Mouse (Mus musculus) gastrocnemius, adult 8-10 months (tissue): Measurements from ENCODE around the gene Rmnd5b. TPM values are rescaled to one million over a fixed set of nuclear protein-coding genes. Genes with fewer than 3 reads are reported as not detected.
"Not testable (repeated sequence)": the region's sequence is repeated elsewhere in the genome, so short reads cannot be mapped to it uniquely, and the experiment has no call there.

Experiments used
- DNase-seq, 2 experiments: peaks; one replicate each; pipeline ENCODE4 v3.0.0; 2022; ENCODE audit warnings: low spot score in 2 of 2
- total RNA-seq, 4 experiments: library from RNA; stranded (reverse); gene quantifications; 2 replicates each; pipeline ENCODE4 v1.2.4; 2022

Rmnd5b gene
- total RNA-seq, 4 experiments from 2014 or later, result 10.5 to 13.0 (median 12.3) TPM

DNA sequence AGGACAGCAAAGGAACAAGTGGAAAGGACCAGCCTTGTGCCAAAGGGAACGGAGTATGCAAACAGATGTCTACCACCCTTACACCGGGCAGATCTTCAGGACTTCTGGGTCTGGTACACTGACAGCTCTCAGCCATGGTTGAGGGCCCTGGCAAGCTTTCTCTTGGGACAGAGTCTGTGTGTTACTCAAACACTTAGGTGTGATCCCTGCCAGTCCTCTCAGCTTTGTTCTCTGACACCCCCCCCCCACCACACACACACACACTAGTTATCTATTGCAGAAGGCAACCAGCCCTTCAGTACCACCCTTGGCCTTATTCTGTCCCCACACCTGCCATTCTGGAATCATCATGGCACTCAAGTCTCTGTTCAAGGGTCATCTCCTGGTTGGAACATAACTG is 13.9 kb downstream of the Rmnd5b start:
- no peak for DNase-seq

DNA sequence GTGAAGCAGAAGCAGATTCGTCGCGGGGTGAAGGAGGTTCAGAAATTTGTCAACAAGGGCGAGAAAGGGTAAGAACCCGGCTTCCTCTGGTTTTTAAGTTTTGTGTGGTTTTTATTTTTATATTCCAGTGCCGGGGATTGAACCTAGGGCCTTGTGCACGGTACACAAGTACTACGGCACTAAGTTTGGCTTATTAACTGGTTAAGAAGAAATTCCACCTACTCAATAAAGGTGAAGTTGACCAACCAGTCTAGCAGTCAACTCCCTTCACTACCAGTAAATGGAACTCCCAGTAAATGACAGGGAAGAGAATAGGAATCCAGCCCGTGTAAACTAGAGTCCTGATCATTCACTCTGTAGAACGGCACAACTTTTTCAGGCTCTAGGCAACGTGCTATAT is 15.6 kb downstream of the Rmnd5b start:
- DNase-seq, result no peak

DNA sequence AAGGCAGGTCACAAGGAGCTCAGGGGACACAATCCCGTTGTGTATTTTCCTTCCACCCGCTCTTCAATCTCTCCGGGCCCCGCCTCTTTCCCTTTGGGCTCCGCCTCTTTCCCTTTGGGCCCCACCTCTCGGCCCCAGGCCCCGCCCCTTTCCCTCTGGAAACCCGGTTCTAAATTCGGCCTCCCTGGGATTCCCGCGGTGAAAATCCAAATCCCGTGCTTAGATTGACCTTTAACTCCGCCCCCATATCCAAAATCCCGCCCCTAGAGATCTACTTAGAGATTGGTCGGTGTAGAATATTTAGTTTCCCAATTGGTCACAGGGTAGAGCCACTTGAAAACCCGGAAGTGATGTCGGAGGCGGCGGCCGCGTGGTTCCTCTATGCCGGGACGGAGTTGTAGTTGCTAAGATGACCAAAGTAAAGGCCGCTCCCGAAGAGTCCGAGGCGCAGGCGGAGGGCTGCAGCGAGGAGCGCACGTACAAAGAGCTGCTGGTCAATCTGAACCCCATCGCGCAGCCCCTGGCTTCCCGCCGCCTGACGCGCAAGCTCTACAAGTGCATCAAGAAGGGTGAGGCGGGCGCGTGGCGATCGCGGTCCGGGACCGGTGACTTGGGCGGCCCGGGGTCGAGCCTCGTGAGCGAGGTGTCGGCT is 16.2 kb downstream of the Rmnd5b start, which contains the start of gene Nhp2:
TSS of gene Nhp2 (plus strand) at position 327 of the 652 bp plus-strand sequence.
- DNase-seq, result peak; percentile 97 to 98

DNA sequence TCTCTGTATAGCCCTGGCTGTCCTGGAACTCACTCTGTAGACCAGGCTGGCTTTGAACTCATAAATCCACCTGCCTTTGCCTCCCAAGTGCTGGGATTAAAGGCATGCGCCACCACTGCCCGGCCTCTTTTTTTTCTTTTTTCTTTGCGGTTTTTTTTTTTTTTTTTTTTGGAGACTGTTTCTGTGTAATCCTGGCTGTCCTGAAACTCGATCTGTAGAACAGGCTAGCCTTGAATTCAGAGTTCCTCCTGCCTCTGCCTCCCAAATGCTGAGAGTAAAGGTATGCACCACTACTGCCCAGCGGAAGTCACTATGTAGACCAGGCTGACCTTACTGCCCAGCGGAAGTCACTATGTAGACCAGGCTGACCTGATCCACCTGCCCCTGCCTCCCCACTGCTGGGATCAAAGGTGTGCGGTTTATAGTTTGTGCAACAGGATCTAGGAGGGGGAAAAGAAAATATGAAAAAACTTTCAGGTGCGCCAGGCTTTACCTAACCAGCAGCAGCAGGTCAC is 16.7 kb downstream of the Rmnd5b start:
- no peak for DNase-seq

DNA sequence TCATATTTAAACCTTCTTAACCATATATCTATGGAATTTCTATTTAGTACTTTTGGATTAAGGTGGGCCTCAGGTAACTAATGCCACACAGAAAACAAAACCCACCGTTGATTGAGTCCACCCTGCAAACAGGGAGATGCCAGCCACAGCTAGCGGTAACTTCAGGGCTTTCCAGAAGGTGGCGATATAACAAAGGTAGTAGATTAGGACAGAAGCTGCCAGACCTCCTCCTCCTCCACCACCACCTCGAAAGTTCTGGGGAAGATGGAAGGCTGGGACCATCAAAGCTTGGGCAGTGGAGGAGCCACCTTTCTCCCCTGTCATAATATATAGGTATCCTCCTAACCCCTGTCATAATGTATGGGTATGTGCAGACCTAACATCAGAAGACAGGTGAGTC is 18.0 kb downstream of the Rmnd5b start:
- peak; percentile 34 to 55 for DNase-seq

DNA sequence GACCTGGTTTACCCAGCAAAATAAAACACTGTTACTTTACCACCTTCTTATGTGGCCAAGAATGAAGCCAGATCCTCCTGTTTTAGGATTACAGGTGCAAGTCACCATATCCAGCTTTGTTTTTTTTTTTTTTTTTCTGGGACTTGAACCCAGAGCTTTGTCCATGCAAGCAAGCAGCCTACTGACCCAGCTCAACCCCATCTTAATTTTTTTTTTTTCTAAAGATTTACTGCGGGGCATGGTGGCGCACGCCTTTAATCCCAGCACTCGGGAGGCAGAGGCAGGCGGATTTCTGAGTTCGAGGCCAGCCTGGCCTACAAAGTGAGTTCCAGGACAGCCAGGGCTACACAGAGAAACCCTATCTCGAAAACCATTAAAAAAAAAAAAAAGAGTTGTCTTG is 19.6 kb downstream of the Rmnd5b start:
- not testable (repeated sequence) for DNase-seq

DNA sequence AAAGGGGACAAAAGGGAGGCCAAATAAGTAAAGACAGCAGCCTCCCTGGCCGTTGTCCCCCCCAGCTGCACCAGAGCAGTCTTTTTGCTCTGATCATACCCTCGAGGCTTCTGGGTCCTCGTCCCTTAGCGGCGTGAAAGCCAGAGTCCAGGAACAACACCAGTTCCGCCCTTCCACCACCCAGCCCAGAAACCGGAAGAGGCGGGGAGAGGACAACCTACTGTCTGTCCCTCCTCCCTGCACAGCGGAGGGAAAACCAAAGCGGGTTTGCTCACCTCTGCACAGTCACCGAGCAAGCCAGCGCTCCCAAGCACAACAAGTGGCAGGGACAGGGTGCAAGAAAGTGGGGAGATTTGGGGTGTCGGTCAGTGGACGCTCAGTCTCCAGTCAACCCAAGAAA is 20.1 kb downstream of the Rmnd5b start:
- DNase-seq, result peak; percentile 33 to 52

DNA sequence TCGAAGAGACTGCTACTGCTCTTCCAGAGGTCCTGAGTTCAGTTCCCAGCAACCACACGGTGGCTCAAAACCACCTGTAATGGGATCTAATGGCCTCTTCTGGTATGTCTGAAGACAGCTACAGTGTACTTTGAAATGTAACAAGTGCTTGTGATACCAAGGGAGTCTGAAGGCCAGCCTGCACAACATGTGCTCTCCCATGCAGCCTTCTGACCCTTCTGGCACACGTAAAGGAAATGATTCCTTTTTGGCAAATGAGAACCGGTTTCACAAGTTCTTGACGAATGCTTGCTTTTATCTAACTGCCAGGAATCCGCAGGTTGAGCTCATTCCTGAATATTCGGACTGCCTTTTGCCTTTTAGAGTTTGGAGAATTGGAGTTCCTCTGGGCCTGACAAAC is 20.6 kb downstream of the Rmnd5b start:
- no peak for DNase-seq

DNA sequence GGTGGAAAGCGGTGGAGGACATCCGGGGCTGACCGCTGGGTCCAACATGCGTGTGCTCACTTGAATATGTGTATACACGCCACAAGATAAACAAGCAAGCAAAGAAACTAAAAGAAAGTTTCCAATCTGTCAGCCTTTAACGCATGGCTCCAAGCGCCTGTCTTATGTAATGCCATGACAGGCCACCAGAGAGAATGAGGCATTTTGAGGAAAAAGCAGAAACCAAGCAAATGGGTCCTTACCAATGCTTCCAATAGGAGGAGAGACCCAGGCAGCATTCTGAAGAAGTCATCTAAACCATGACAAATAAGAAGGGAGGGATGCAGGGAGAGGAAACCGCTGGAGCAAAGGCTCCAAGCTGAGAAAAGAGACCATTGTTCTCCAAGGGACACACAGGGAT is 21.4 kb downstream of the Rmnd5b start:
- DNase-seq, result no peak

DNA sequence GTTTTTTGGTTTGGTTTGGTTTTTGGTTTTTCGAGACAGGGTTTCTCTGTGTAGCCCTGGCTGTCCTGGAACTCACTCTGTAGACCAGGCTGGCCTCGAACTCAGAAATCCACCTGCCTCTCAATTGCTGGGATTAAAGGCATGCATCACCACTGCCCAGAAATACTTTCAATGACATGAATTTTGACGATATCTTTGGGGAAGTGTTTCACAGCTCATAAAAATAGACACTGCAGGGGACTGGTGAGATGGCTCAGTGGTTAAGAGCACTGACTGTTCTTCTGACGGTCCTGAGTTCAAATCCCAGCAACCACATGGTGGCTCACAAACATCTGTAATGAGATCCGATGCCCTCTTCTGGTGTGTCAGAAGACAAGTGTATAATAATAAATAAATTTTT is 25.8 kb downstream of the Rmnd5b start:
- not testable (repeated sequence) for DNase-seq

DNA sequence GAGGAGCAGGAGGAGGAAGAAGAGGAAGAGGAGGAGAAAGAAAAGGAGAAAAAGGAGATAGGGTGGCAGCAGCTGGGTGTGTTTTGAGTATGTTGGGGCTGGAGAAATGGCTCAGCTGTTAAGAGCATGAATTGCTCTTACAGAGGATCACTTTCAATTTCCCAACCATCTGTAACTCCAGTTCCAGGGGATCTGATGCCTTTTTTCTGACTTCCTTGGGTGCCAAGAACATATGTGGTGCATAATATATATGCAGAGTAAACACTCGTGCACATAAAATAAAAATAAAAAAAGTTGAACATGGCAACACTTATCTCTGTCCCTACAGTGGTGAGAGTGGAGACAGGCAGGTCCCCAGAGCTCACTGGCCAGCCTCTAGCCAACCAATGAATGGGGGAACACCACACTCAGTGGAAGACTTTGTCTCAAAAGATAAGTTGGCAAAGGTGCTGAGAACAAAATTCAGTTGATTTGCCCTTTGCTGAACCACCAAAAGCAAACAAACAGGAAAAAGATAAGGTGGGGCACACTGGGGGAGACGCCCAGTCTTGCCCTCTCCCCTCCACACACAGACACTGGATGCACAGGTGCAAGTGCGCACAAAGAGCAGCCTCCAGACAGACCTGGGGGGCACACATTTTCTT is 26.3 kb downstream of the Rmnd5b start:
- no peak for DNase-seq

DNA sequence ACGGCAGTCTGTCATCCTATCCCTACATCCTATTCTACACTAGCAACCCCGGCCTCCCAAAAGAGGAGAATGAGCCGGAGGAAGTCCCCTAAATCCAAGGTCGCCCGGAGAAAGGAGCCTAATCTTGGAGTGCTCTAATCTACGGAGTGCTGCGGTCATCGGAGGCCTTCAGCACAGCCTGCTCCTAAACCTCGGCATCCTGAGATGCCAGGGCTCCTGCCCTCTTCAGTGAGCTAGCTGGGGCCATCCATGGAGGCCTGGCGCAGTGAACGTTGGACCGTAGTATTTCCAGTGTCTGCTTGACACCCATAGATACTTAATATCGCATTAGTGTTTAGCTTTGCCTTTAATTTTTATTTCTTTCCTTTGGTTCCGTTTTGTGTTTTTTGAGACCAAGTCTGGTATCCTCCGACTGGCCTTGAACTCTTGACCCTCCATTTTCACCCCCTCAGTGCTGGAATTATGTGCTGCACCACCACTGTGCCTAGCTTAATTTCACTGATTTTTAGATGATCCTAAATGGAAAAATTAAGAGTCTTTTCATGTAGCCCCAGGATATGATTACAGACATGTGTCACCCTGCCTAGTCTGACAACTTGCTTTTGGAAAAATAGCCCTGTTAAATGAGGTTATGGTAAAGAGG is 28.5 kb downstream of the Rmnd5b start:
- no peak for DNase-seq

DNA sequence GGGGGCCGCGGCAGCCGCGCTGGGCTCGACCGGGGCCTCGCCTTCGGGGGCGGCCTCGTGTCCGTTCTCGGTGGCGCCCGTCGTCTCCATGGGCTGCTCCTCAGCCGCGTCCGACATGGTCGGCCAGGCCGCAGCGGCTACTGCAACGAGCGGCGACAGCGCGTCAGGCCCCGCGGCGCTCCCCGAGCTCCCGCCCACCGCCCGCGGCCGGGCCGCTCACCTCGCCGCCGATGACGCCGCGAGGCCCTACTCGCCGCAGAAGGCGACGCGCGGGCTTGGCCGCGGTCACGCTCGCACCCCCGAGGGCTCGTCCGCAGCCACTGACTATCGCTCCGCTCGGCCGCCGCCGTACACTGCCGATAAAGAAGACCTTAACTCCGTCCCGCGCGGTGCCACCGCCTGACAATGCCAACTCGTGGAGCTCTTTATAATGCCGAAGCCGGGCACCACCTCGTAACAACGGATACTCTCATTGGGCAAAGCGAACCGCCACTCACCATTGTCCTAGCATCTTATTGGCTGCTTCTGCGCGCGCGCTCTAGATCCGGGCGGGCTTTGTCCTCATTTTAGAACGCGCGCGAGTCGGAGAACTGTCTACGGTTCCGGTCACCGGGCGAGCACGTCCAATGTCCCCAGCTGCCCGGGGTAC is 29.1 kb downstream of the Rmnd5b start, which contains the start of gene Hnrnpab:
TSS of gene Hnrnpab (minus strand) at position 401 of the 649 bp plus-strand sequence.
- peak; percentile 95 to 97 for DNase-seq

DNA sequence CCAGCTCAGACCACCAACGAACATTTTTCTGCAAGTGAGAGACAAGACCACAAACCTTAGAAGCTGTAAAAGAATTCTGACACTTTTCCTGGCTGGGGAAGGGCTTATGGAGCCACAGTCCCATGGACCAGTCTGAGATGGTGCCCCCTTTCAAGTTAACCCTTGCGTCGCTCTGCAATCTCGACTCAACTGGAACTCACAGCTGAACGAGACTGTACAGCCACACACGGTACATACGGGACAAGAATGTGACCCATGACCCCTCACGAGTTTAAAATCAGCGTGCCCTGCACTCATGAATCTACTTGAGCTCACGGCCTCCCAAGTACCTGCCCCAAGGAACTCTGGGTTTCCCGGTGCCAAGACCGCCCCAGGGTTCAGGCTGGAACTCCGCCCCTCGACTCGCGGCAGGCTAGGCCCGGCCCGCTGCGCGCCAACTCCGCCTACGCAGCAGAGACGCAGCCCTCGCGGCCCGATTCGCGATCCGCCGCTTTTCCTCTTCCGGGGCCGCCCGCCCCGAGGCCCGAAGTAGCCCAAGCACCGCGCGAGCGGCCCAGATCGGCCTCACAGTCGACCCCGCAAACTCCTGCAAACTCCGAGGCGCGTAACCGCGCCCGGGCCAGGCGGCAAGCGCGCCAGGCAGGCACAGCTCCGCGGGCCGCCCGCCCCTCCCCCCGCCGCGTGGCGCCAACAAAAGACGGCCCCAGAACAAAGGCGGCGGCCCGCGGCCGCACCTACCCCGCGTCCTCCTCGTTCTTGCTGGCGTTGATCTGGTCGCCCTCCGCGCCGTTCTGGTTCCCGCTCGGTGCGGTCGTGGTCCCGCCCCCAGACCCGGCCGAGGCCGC is 29.9 kb downstream of the Rmnd5b start:
- DNase-seq, result peak; percentile 81 to 85

DNA sequence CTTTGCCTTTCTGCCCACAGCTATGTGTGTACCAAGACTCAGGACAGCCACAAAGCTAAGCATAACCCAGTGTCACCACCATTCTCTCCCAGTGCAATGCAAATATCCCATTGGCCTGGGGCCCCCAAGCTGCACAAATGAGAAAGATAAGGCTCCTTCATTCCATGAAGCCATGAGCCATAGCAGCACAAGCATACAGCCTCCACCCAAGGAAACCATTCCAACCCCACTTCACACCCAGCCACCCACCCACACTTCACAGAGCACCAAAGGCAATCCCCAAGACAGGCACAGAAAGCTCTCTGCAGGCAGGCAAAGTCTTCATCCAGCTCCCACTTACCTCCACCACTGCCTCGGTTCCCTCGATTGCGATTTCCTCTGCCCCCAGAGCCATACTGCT is 33.4 kb downstream of the Rmnd5b start:
- no peak for DNase-seq

DNA sequence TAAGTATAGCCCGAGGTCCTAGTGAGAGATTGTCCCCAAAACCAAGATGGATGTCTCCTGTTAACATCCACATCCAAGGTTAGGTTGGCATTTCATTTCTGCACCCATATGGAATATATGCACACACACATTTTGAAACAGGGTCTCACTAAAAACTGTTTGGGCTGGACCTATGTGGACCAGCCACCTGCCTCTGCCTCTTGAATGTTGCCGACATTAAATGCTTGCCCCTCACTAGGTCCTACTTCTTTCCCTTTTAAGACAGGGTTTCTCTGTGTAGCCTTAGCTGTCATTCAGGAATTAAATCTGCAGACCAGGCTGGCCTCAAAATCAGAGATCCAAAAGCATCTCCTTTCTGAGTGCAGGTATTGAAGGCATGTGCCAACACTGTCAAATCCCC is 38.1 kb downstream of the Rmnd5b start:
- DNase-seq, result no peak

DNA sequence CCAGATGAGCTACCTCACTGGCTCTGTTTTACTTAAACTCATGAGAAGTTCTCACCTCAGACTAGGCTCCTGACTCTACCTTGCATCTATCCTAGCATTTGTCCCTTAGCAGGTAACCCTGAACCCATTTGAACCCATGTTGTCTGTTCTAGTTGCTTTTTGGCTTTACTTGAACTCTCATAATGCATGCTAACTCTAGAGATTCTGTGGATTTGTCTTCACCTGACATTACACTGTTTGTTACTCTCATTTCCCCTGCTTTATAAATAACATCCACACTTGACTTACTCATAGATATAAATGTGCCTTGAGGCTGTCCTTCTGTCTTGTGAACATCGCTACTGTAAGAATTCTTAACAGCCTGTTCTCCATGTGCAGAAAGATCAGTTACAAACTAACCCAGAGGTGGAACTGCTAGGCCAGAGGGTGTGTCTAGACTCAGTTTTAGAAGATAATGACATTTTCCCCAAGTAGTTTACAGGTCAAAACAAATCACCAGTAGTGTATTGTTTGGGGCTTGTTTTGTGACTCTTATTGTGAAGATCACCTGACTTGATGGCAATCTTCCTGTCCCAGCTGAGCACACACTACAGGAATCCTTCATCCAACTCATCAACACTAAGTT is 40.1 kb downstream of the Rmnd5b start:
- no peak for DNase-seq

DNA sequence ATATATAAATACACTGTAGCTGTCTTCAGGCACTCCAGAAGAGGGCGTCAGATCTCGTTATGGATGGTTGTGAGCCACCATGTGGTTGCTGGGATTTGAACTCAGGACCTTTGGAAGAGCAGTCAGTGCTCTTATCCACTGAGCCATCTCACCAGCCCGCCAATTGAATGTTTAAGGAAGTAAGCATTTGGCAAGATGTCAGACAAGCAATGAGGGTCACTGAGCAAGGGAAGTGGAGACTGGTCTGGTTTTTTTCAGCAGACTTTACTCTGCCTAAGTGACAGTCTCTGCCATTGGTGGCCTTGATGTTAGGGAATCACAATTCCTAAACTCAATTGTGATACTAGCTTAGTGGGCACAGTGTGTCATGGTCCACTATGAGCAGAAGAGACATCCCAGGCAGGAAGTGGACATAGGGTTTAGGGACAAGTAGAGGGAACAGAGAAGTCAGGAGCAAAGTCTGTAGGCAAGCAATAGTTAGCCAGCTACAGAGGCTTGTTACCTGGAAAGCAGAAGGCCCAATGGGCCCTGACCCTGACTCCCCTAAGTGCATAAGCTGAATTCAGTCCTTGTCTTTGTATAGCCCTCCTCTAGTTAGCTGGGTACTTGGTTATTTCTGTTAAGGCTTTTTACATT is 40.9 kb downstream of the Rmnd5b start:
- no peak for DNase-seq

DNA sequence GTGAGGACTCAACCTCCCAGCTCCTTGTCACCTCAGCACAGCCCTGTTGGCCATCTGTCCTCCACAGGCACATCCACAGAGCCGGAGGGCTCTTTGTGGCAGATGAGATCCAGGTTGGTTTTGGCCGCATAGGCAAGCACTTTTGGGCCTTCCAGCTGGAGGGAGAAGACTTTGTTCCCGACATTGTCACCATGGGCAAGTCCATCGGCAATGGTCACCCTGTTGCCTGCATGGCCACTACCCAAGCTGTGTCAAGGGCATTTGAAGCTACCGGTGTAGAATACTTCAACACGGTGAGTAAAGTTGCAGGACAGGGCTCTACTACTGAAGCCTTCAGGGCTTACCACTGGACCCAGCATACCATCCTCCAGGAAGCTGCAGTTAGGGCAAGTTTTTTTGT is 41.8 kb downstream of the Rmnd5b start:
- DNase-seq, result no peak

DNA sequence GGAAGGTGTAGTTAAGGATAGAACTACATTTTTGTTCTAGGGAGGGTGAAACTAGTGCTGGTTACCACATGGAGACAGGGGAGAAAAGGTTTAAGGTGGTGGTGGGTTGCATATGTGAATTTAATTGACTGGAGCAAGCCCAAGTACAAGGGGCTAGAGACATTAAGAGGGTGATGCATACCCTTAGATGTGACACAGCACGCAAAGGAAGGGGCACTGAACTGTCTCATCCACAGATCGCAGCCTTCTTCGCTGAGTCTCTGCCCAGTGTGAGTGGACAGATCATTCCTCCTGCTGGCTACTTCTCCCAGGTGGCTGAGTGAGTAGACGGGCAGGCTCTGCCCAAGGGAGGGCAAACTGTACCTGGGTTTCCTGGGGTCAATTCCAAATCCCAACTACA is 42.3 kb downstream of the Rmnd5b start:
- DNase-seq, result no peak
